Mouse (Mus musculus) hematopoietic stem cell, adult 5-6 weeks (primary cell): ENCODE measurements around the gene Blvra. TPM values are rescaled to one million over a fixed set of nuclear protein-coding genes. Genes with fewer than 3 reads are reported as not detected.
A peak's percentile ranks its signal among the peaks of the same experiment; 100 is the strongest.
"Not testable (repeated sequence)": the region's sequence is repeated elsewhere in the genome, so short reads cannot be mapped to it uniquely, and the experiment has no call there.

Experiments used
- ATAC-seq, 2 experiments: fragments of 125-278 bp in 1 of 2; replicated peaks in 1 of 2; 2 replicates each; pipeline ENCODE4 v1.8.0; 2016 to 2017; ENCODE audit warnings: inconsistent platforms in 2 of 2, mild to moderate bottlenecking in 2 of 2, moderate number of reproducible peaks in 2 of 2, low read depth in 1 of 2, moderate TSS enrichment in 1 of 2; ENCODE audit not compliant: low FRiP score in 2 of 2, poor library complexity in 2 of 2, severe bottlenecking in 2 of 2, insufficient read depth in 1 of 2, low TSS enrichment in 1 of 2
- total RNA-seq: library from RNA; stranded (forward); fragments of 172-1452, 232-1000 nt; gene quantifications from 2 replicates; pipeline ENCODE4 v1.2.3, GENCODE M21; 2017

Blvra gene
- total RNA-seq = 27.8 and 28.3 TPM in 2 replicates

GRCm38 (mm10) chr2:127070435-127070841 lies at the start of gene Blvra:
Gene Blvra (plus strand): TSS chr2:127070665.
- ATAC-seq = peak; percentile 100

- no peak for ATAC-seq
Observed at GRCm38 (mm10) chr2:127035006-127035605, 35.4 kb upstream of the Blvra start.

- ATAC-seq = no peak
Observed at GRCm38 (mm10) chr2:127037299-127037698, 33.2 kb upstream of the Blvra start.

- ATAC-seq = no peak
Observed at GRCm38 (mm10) chr2:127061471-127061870, 9.0 kb upstream of the Blvra start.

GRCm38 (mm10) chr2:127068806-127069205 lies 1.7 kb upstream of the Blvra start:
- no peak for ATAC-seq

GRCm38 (mm10) chr2:127069781-127070434 lies 557 bp upstream of the Blvra start:
- no peak for ATAC-seq

- no peak for ATAC-seq
Observed at GRCm38 (mm10) chr2:127070879-127071278, 414 bp downstream of the Blvra start.

- ATAC-seq = no peak
Observed at GRCm38 (mm10) chr2:127074116-127074515, 3.7 kb downstream of the Blvra start.

GRCm38 (mm10) chr2:127077611-127078010 lies 7.1 kb downstream of the Blvra start:
- no peak for ATAC-seq

GRCm38 (mm10) chr2:127079066-127079465 lies 8.6 kb downstream of the Blvra start:
- ATAC-seq = not testable (repeated sequence)

- peak in 1 of 2 experiments; percentile 42; a peak in 1 of 4 replicates for ATAC-seq
Observed at GRCm38 (mm10) chr2:127079881-127080590, 9.6 kb downstream of the Blvra start.

GRCm38 (mm10) chr2:127080591-127081218 lies 10.2 kb downstream of the Blvra start:
- no peak for ATAC-seq

- ATAC-seq = no peak
Observed at GRCm38 (mm10) chr2:127086235-127086634, 15.8 kb downstream of the Blvra start.

GRCm38 (mm10) chr2:127090151-127090550 lies 19.7 kb downstream of the Blvra start:
- not testable (repeated sequence) for ATAC-seq

GRCm38 (mm10) chr2:127092000-127092399 lies 21.5 kb downstream of the Blvra start:
- ATAC-seq = no peak

- no peak for ATAC-seq
Observed at GRCm38 (mm10) chr2:127108986-127109385, 38.5 kb downstream of the Blvra start.

GRCm38 (mm10) chr2:127121591-127122235 lies 51.2 kb downstream of the Blvra start:
- ATAC-seq = no peak
